Mouse (Mus musculus): Measurements from ENCODE around the gene Gm49510.
"Not testable (repeated sequence)": the region's sequence is repeated elsewhere in the genome, so short reads cannot be mapped to it uniquely, and the experiment has no call there.

Gm49510 gene

DNA sequence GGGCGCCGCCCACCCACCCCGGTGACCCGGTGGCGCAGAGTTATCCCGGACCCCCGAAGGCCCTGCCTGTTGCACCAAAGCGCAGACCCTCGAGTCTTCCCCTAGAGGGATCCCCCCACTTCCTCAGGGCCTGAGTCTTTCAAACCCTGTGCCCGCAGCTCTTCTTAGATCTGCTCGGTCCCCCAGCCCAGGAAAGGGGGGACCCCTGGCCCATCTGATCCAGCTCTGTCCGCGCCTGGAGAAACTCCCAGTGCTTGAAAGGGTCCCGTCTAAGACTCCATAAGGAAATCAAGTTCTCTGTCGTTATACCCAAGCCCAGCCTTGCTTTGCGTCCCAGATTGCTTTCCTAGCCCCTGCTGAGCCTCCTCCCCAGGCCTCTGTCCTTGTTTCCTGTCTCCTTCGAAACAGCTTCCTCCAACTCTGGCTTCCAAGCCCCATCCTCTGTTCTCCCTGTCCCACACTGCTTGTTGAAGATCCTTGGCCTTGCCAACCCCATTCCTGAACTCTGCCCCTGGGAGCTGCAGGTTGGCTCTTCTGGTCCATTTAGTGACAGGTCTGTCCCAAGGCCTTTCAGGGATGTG, 21.6 kb upstream of the Gm49510 start:
- in situ Hi-C loops (cut with MboI, MseI): no loop called here

DNA sequence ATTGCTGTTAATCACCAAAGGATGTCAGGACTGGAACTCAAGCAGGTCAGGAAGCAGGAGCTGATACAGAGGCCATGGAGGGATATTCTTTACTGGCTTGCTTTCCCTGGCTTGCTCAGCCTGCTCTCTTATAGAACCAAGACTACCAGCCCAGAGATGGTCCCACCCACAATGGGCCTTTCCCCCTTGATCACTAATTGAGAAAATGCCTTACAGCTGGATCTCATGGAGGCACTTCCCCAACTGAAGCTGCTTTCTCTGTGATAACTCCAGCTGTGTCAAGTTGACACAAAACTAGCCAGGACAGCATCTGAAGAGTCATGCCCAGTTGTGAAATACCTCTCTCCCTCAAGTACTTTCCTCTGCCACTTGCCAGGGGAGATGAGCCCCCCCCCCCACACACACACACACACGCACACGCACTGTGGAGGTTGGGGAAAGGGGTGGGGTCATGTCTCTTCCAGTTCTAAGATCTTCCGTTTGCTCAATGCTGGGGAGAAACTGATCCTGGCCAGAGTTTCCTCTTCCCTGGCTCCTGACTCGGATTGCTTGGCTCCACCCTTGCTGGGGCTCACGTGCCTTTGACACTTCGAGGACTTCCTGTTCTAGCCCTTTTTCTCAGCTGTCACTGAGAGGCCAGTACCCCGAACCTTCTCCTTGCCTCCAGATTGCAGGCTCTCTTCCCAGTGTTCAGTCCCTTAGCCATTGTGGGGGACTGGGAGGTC, 20.5 kb upstream of the Gm49510 start:
- in situ Hi-C loops (cut with MboI, MseI): not testable (repeated sequence)

DNA sequence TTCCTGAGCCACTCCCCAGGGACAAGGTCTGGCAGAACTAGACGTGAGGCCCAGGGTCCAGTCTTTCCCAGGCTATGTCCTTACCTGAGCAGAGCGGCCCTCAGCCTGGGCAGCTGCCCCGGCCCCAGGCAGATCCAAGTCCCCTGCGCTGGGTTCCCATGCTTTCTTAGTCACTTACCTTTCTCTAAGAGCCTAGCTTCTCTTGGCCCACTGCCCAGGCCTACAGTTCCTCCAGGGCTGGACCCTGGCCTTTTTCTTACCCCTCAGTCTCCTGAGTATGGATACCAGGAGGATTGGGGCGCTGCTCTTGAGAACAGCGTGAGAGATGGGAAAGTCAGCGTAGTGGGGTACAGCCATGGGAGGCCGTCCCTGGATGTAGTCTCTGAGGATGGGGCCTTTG, 19.0 kb upstream of the Gm49510 start:
- in situ Hi-C loops (cut with MboI, MseI): no loop called here

DNA sequence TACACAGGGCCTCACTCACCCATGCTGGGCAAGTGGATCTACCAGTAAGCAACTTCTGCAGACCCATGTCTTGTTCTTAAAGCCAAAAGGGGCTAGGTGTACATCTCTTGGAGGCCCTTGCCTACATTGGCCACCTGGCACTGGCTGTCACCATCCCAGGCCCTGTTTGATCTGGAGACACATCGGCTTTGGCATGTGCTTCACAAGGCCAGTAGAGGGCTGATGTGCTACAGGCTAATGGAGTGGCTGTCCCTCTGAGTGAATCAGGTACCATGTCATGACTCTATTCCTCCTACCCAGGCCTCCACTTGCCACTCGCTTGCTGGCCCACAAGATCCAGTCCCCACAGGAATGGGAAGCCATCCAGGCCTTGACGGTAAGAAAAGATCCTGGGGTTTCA, 17.6 kb upstream of the Gm49510 start:
- in situ Hi-C loops (cut with MboI, MseI): no loop called here

DNA sequence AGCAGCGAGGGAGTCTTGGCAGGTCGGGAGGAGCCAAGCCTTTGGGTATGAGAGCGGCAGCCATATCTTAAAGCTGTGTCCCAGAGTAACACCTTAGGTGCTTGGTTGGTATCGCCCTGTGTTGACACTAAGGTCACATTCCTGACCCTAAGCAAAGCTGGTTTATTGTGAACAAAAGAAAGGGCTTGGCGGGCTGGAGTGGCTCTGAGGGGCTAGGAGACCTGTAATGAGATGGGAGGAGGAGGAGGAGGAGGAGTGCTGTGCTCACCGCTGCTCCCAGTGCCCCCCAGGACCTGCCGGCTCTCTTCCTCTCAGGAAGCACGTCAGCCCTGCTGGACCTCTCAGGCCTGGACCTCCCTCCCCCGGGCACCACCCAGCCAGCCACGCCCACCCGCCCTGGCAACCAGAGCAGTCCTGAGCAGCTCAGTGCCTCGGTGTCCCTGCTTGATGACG, 10.0 kb upstream of the Gm49510 start:
- in situ Hi-C loops (cut with MboI, MseI): no loop called here

DNA sequence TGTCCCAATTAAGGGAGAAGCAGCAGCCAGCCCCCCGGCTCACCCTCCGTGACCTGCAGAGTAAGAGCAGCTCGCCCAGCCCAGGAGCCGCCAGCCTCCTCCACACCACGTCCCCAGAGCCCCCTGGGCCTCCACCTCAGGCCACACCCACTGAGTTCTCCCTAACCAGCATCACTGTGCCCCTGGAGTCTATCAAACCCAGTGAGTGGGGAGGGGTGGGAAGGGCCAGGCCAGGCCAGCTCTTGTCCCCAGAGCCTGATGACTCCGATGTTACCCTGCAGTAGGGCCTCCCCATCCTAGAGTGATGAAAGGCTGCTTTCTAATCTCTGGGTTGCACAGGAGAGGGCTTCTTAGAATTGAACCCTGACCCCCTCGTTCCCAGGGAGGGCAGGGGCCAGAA, 7.0 kb upstream of the Gm49510 start:
- in situ Hi-C loops (cut with MboI, MseI): loop anchor here in 1 of 2 experiments (10.0 kb wide), 1 partner anchor 942 kb away; the partner anchor contains the start of genes Cbx6 and Npcd

DNA sequence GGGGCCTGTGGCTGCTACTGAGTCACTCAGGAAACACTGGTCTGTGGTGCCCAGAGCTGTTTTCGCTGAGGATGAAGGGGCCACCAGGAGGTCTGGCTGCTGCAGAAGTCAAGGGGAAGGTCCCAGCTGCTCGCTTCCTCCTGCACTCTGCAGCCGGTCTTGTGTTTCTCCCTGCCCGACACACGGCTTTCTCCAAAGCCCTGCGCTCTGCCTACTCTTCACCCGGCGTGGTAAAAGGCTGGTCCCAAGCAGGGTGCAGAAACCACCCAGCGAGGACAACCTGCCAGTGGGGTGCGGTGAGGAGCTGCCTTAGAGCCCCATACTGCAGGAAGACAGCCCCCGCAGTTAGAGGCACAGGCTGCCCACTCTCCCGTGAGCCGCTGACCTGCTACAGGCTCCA, 4.7 kb upstream of the Gm49510 start:
- in situ Hi-C loops (cut with MboI, MseI): loop anchor here in 1 of 2 experiments (10.0 kb wide), 1 partner anchor 940 kb away; the partner anchor contains the start of genes Cbx6 and Npcd

DNA sequence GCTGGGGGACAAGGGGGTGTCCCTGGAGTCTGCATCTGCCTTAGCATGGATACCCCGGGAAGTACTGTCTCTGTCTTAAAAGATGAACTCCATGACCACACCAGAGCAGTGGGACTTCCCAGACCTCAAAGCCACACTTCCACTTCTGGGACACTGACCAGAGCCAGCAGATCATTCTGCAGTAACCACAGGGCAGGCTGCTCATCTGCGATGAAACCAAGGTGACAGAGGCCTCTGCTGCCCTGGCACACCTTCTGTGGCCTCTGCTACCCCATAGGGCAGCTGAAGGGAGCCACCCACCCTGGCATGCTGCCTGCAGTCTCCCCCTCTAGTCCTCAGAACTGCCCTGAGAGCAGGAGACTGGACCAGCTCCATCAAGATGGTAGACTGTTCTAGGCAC, 3.7 kb upstream of the Gm49510 start:
- in situ Hi-C loops (cut with MboI, MseI): loop anchor here in 1 of 2 experiments (10.0 kb wide), 1 partner anchor 939 kb away; the partner anchor contains the start of genes Cbx6 and Npcd

DNA sequence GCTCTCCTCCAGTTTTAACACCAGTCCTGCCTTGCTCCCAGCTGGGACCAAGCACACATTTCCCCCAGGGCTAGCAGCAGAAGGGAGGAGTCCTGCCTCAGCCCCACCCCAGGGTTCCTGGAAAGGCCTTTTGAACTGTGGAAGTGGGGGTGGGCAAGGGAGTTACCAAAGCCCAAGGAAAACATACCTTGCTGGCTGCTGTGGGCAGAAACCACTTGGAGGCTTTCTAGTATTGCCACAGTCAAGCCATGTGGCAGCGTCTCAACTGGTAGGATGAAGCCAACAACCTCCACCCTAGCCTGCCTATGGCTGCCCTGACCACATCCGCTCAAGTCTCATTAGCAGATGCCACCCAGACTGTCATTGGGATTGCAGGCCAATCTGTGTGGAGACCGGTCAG, 3.3 kb upstream of the Gm49510 start:
- in situ Hi-C loops (cut with MboI, MseI): loop anchor here in 1 of 2 experiments (10.0 kb wide), 1 partner anchor 939 kb away; the partner anchor contains the start of genes Cbx6 and Npcd

DNA sequence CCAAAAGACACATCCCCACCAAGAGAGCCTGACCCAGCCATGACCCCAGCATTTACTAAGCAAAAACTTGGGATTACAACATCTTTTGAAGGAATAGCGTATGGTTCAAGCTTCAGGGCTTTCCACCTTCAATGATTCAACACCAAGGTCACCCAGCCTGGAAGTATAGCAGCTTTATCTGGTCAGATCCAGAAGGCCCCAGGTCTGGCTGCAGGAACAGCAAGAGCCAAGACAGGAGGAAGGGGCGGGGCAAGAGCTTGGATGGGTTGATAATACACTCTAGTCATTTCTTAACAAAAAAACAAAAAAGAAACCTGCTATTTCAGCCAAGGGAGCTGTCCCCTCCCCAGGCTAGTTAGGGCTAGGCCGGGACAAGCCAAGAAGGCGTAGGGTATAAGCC, 2.0 kb upstream of the Gm49510 start:
- in situ Hi-C loops (cut with MboI, MseI): loop anchor here in 1 of 2 experiments (10.0 kb wide), 1 partner anchor 937 kb away; the partner anchor contains the start of genes Cbx6 and Npcd

DNA sequence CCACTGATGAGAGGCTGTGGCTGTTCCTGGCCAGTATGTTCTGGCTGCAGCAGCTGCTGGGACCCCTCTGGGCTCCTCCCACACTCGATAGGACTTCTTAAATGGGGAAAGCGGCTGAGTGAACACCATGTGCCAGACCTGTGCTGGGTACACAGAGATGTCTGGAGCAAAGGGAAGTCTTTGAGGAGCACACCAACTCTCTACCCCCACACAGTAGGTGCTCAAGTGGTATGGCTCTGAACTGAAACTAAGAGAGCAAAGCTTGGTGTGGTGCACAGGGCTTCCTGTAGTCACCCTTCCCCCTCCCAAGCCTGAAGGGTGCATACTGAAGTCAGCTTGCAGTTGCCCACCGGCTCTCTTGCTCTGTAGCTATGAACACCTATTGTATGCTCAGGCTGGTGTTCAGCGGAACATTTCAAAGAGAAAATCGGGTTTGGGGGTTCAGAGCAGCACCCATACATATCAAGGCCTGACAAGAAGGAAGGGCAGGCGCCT, 913 bp upstream of the Gm49510 start:
- in situ Hi-C loops (cut with MboI, MseI): loop anchor here in 1 of 2 experiments (10.0 kb wide), 1 partner anchor 936 kb away; the partner anchor contains the start of genes Cbx6 and Npcd

DNA sequence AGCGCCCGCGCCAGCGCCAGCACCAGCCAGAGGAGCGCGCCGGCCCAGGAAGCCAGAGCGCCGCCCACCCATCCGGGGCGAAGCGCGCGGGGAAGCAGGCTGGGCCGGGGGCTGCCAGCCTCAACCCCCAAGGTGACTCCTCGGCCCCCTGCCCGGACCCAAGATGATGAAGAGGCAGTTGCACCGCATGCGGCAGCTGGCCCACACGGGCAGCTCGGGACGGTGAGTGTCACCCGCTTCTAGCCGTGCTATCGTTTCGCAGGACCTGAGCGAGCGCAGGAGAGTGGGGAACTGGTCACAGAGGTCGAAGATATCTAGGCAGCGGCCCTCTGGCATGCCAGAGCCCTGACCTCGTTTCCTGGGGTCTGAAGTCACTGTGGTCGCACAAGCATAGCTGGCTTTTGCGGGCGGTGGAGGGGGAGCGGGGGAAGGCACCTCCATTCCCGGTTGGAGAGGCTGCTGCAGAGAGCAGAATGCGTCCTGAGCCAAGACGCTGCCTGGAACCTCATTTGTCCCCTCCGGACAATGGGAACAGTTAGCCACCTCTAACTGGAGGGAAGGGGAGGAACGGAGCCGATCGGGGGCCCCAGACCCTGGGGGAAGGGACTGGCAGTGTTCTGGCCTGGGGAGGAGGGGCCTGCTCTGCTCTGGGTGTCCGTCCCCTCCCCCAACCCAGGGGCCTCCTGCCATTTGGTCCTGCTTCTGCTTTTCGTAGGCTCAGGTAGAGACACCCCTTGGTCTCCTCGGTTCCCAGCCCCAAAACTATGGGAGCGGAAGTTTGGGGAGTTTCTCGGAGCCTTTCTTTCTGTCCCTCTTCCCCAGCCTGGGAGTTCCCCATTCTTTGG, 495 bp downstream of the Gm49510 start, which contains the start of gene Sh3bp1:
Sh3bp1 (plus strand) TSS at position 29 of the 845 bp plus-strand sequence.
- in situ Hi-C loops (cut with MboI, MseI): loop anchor here in 1 of 2 experiments (10.0 kb wide), 1 partner anchor 935 kb away; the partner anchor contains the start of genes Cbx6 and Npcd

DNA sequence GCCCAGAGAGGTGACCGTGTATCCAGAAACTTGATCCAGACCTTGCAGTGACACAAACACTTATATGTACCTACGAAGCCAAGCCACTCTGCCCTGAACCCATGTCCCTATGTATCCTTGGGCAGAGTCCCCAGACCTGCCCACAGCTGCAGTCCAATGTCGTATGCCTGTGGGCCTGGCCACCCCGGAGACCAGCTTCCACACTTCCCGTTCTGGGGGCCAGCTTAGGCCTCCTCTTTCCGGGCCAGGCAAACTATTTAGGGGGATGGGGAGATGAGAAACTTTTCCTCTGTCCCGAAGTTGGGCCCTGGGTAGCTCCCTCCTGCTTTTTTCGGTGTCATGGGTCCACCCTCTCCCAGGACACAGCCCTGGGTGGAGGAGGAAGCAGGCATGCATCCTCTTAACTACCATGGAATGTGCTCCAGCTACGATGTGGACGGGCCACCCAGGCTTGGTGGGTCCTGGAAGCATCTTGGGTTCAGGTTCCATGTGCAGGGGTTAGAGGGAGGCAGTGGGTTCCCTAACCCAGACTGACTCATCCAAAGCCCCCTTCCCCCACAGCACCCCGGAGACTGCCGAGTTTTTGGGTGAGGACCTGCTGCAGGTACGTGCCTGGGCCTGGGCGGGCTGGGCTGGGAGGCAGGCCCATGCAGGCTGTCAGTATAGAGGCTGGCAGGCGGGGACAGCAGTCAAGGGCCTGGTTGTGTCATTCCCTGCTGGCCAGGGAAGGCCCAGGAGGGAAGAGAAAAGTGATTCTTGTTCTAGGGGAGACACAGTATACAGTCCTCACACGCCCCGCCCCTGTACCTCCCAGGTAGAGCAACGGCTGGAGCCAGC, 1.3 kb downstream of the Gm49510 start:
- in situ Hi-C loops (cut with MboI, MseI): no loop called here

DNA sequence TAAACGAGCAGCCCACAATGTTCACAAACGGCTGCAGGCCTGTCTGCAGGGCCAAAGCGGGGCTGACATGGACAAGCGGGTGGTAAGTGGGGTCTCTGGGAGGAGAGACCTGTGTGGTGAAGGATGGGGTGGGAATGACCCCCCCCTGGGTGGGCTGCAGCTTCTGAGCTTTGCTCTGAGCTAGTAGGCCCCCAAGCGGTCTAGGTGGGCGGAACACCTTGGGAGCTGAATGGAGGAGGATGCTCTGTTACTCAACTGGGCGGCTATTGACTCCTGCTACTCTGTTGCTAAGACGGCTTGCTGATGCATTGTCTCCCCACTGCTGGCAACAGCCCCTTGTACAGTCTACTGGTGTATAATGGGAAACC, 1.9 kb downstream of the Gm49510 start:
- in situ Hi-C loops (cut with MboI, MseI): no loop called here

DNA sequence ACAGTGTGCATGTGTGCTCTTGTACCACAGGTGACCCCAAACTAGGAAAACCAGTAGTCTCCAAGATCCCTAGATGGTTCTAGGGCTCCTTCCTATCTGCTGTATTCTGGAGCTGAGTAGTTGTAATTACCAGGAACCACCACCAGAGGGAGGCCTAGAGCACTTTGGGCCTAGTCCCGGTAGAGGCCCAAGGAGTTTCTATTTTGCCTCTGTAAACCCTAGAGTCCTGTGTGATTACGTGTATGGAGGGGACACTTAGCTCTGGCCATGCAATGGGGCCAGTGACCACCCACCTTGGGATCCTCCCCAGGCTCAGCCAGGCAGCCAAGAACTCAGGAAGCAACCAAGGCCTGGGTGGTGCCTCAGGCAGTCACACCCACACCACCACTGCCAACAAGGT, 3.8 kb downstream of the Gm49510 start:
- in situ Hi-C loops (cut with MboI, MseI): no loop called here

DNA sequence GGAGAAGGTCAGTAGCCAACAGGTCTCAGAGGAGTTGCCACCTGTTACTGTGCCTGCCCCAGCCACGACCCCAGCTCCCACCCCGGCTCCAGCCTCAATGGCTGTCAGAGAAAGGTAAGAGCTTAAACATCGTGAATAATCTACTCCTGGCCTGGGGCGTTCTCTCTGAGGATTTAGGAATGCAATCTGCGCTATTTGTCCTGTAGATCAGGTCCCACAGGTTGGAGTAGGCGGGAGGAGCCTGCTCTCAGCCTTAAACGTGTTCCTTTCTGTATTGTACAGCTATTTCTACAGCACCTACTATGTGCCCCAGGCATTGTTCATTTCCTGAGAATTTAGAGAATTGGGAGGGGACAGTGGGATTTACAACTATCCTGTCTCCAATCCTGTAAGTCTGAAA, 8.9 kb downstream of the Gm49510 start:
- in situ Hi-C loops (cut with MboI, MseI): no loop called here

DNA sequence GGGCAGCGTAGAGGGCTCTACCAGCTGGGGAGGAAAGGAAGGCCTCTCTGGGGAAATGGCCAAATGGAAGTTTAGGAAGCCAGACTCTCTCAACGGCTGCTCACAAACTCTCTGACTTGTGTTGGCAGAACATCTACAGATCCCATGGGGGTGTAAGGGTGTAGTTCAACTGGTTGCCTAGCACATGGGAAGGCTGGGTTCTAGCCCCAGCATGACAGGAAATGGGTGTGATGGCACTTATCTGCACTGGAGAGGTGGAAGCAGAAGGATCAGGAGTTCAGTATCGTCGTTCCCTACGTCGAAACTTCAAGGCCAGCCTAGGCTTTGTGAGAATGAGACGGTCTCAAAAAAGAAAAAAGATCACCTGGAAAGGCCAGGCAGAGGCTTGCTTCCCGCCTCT, 9.5 kb downstream of the Gm49510 start:
- in situ Hi-C loops (cut with MboI, MseI): no loop called here

DNA sequence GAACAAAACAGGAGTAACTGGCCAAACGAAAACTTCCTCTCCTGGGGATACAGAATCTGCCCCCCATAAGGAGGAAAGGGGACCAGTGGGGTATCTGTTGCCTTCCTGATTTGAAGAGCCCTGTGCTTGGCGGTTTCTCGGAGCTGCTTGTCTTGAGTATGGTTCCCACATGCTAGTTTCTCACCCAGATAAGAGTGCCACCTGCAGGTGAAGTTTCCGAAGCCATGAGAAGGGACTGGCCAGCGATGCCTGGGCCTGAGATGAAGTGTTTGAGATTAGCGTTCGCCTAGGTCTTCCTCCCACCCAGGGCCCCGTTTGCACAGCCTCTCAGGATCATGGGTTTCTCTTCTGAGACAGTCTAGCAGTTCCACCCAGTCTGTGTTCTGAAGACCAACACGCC, 12.6 kb downstream of the Gm49510 start:
- in situ Hi-C loops (cut with MboI, MseI): no loop called here

DNA sequence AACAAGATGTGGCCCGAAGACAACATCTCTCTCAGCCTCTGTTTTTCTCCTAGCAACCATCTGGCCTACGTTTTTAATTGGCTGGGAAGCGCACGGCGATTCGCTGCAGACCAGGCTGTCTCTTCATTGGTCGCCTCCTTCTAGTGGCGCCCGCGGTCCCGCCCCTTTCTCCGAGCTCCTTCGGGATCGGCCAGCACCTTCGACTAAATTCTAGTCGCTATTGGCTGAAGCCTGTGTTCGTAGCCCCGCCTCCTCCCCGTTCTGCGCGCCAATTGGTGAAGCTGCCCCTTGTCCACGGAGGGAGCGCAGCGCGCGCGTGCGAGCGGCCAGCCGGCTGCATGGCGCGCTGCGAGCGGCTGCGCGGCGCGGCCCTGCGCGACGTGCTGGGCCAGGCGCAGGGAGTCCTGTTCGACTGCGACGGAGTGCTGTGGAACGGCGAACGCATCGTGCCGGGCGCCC, 14.2 kb downstream of the Gm49510 start, which contains the start of gene Pdxp:
Pdxp (plus strand) TSS at position 288 of the 459 bp plus-strand sequence.
- in situ Hi-C loops (cut with MboI, MseI): no loop called here

DNA sequence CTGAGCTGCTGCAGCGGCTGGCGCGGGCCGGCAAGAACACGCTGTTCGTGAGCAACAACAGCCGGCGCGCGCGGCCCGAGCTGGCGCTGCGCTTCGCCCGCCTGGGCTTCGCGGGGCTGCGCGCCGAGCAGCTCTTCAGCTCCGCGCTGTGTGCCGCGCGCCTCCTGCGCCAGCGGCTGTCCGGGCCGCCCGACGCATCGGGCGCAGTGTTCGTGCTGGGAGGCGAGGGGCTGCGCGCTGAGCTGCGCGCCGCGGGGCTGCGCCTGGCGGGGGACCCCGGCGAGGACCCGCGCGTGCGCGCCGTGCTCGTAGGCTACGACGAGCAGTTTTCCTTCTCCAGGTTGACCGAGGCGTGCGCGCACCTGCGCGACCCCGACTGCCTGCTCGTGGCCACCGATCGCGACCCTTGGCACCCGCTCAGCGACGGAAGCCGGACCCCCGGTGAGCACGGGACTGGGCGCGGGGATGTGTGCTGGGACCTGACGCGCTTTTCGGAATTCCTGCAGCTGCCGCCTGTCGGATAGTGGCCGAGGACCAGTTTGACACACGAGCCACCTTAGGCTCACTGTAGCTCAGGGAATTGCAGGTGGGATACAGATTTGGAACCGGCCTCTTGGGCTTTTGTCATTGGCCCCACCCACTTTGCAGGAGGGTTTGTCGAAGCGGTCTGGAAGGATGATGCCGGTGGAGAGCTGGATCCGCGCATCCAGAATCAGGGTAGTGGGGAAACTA, 14.8 kb downstream of the Gm49510 start:
- in situ Hi-C loops (cut with MboI, MseI): no loop called here

All from T-helper 17 cell (primary cell).